Mouse (Mus musculus): Measurements from ENCODE around the gene Cdkl3. TPM values are rescaled to one million over a fixed set of nuclear protein-coding genes. Genes with fewer than 3 reads are reported as not detected.

The Cdkl3 gene
- total RNA-seq, 2 experiments from 2014 or later, result 7.9 to 8.0 TPM

GRCm38 (mm10) chr11:52011011-52011410 lies 7.0 kb downstream of the Cdkl3 start:
- DNase-seq (ENCODE audit: low spot score in 2 of 2), result no peak

- no peak for DNase-seq (ENCODE audit: low spot score in 2 of 2)
Observed at GRCm38 (mm10) chr11:52011541-52011940, 7.5 kb downstream of the Cdkl3 start.

GRCm38 (mm10) chr11:52018217-52018616 lies 14.2 kb downstream of the Cdkl3 start:
- DNase-seq (ENCODE audit: low spot score in 2 of 2), result no peak

GRCm38 (mm10) chr11:52032356-52032755 lies 28.3 kb downstream of the Cdkl3 start:
- no peak for DNase-seq (ENCODE audit: low spot score in 2 of 2)

- DNase-seq (ENCODE audit: low spot score in 2 of 2), result no peak
Observed at GRCm38 (mm10) chr11:52033953-52034352, 29.9 kb downstream of the Cdkl3 start.

- no peak for DNase-seq (ENCODE audit: low spot score in 2 of 2)
Observed at GRCm38 (mm10) chr11:52035905-52036304, 31.9 kb downstream of the Cdkl3 start.

GRCm38 (mm10) chr11:52037659-52038058 lies 33.6 kb downstream of the Cdkl3 start:
- DNase-seq (ENCODE audit: low spot score in 2 of 2), result no peak

- no peak for DNase-seq (ENCODE audit: low spot score in 2 of 2)
Observed at GRCm38 (mm10) chr11:52043224-52043623, 39.2 kb downstream of the Cdkl3 start.

- DNase-seq (ENCODE audit: low spot score in 2 of 2), result no peak
Observed at GRCm38 (mm10) chr11:52044156-52044555, 40.1 kb downstream of the Cdkl3 start.

GRCm38 (mm10) chr11:52046446-52047165 lies 42.6 kb downstream of the Cdkl3 start:
- DNase-seq (ENCODE audit: low spot score in 2 of 2), result no peak

GRCm38 (mm10) chr11:52053371-52053770 lies 49.4 kb downstream of the Cdkl3 start:
- no peak for DNase-seq (ENCODE audit: low spot score in 2 of 2)

- no peak for DNase-seq (ENCODE audit: low spot score in 2 of 2)
Observed at GRCm38 (mm10) chr11:52054728-52055127, 50.7 kb downstream of the Cdkl3 start.

- no peak for DNase-seq (ENCODE audit: low spot score in 2 of 2)
Observed at GRCm38 (mm10) chr11:52056198-52056597, 52.2 kb downstream of the Cdkl3 start.

GRCm38 (mm10) chr11:52059001-52059400 lies 55.0 kb downstream of the Cdkl3 start:
- DNase-seq (ENCODE audit: low spot score in 2 of 2), result no peak

- no peak for DNase-seq (ENCODE audit: low spot score in 2 of 2)
Observed at GRCm38 (mm10) chr11:52060315-52060714, 56.3 kb downstream of the Cdkl3 start.

GRCm38 (mm10) chr11:52062406-52062805 lies 58.4 kb downstream of the Cdkl3 start:
- DNase-seq (ENCODE audit: low spot score in 2 of 2), result no peak

GRCm38 (mm10) chr11:52064398-52064797 lies 60.4 kb downstream of the Cdkl3 start:
- DNase-seq (ENCODE audit: low spot score in 2 of 2), result no peak

GRCm38 (mm10) chr11:52065841-52066240 lies 61.8 kb downstream of the Cdkl3 start:
- no peak for DNase-seq (ENCODE audit: low spot score in 2 of 2)

- DNase-seq (ENCODE audit: low spot score in 2 of 2), result no peak
Observed at GRCm38 (mm10) chr11:52071768-52072167, 67.7 kb downstream of the Cdkl3 start.

GRCm38 (mm10) chr11:52073528-52074170 lies 69.6 kb downstream of the Cdkl3 start:
- no peak for DNase-seq (ENCODE audit: low spot score in 2 of 2)

GRCm38 (mm10) chr11:52074626-52075470 lies 70.8 kb downstream of the Cdkl3 start:
- no peak for DNase-seq (ENCODE audit: low spot score in 2 of 2)
